Mouse (Mus musculus): ENCODE data around the gene Plekha6. TPM values are rescaled to one million over a fixed set of nuclear protein-coding genes. Genes with fewer than 3 reads are reported as not detected.
"Not testable (repeated sequence)": the region's sequence is repeated elsewhere in the genome, so short reads cannot be mapped to it uniquely, and the experiment has no call there.

The Plekha6 gene
- total RNA-seq, 2 experiments from 2014 or later: 7.4 to 12.5 TPM

GRCm38 (mm10) chr1:133329638-133329964, 165.6 kb downstream of the Plekha6 start:
- Histone ChIP-seq H3K4me3 (peak overlapping the region; percentile 45), H3K27ac (no peak overlapping the region)
- no peak for TF ChIP-seq CTCF (IDR thresholded peaks at IDR 0.05)
- intact Hi-C loops (cut with DNase I): no loop called here
- no peak for DNase-seq

DNA sequence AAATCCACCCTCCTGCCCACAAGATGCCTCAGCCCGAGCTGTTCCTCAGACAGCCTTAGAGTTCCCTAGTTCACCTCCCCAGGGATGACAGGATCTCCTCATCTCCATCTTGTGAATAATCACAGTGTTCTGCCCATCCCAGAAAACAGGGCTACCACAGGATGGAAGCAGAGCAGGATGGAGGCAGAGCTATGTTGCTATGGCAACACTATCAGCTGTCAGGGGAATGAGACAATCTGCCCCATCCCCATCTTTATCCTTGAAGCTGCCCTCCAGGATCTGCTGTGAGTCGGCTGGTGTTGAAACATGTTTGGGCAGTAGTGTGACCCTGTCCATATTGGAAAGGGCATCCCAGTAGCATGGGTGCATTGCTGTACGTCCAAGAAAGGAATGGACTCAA, 167.1 kb downstream of the Plekha6 start:
- DNase-seq: no peak
- intact Hi-C loops (cut with DNase I): no loop called here
- no peak for TF ChIP-seq CTCF (IDR thresholded peaks at IDR 0.05)
- Histone ChIP-seq H3K27ac (no peak overlapping the region), H3K4me3 (no peak overlapping the region)

- peak; percentile 6 for DNase-seq
- TF ChIP-seq CTCF (IDR thresholded peaks at IDR 0.05): no peak
- H3K27ac ChIP-seq: no peak overlapping the region
- intact Hi-C loops (cut with DNase I): no loop called here
- H3K4me3 ChIP-seq: no peak overlapping the region
Measured at GRCm38 (mm10) chr1:133332656-133333430, 168.8 kb downstream of the Plekha6 start.

- no peak overlapping the region for H3K27ac ChIP-seq
- TF ChIP-seq CTCF (IDR thresholded peaks at IDR 0.05): no peak
- intact Hi-C loops (cut with DNase I): no loop called here
- no peak overlapping the region for H3K4me3 ChIP-seq
- DNase-seq: no peak
Measured at GRCm38 (mm10) chr1:133333937-133334336, 169.9 kb downstream of the Plekha6 start.

DNA sequence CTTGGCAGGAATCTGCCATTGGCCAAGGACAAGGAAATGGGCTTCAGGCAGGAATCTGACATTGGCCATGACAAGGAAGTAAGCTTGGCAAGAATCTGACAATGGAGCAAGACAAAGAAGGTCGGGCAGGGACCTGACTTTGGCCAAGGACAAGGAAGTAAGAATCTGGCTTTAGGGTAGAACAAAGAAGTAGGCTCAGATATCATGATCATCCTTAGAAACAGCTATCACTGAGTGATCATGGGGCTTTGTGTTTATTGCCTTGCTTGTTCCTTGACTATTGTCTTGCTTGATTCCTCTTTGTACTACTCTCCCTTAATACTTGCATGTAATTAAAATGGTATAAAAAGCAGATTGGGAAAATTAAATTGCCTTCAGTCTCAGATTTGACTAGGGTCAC, 176.4 kb downstream of the Plekha6 start:
- intact Hi-C loops (cut with DNase I); DNase-seq; H3K4me3 ChIP-seq; H3K27ac ChIP-seq: not testable (repeated sequence)

DNA sequence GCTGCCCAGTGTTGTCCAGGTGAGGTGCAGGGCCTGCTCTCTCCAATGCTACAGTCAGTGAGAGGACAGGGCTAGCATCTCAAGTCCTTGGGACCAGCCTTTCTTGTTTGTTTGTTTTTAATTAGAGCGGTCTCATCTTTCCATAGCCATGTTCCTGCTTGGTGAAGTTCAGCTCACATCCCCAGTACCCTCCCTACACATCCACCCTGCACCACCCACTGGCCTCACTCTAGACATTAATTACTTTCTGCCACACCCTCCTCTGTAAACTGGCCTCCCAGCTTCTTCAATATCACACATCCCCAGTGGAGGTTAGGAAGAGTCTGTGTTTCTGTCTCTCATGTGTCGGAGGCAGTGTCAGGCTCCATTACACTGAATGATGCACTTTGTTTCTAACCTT, 180.3 kb downstream of the Plekha6 start:
- no peak overlapping the region for H3K27ac ChIP-seq
- H3K4me3 ChIP-seq: no peak overlapping the region

GRCm38 (mm10) chr1:133346531-133346930, 182.5 kb downstream of the Plekha6 start:
- Histone ChIP-seq H3K27ac (no peak overlapping the region), H3K4me3 (no peak overlapping the region)
- no peak for TF ChIP-seq CTCF (IDR thresholded peaks at IDR 0.05)
- intact Hi-C loops (cut with DNase I): no loop called here
- DNase-seq: no peak

More for the DNA sequence above, 180.3 kb downstream of the Plekha6 start:
- DNase-seq: no peak
- intact Hi-C loops (cut with DNase I): no loop called here
- no peak for TF ChIP-seq CTCF (IDR thresholded peaks at IDR 0.05)

- intact Hi-C loops (cut with DNase I): no loop called here
- Histone ChIP-seq H3K27ac (no peak overlapping the region), H3K4me3 (no peak overlapping the region)
- no peak for TF ChIP-seq CTCF (IDR thresholded peaks at IDR 0.05)
- no peak for DNase-seq
Measured at GRCm38 (mm10) chr1:133347226-133347625, 183.2 kb downstream of the Plekha6 start.

- Histone ChIP-seq H3K27ac (no peak overlapping the region), H3K4me3 (no peak overlapping the region)
- no peak for TF ChIP-seq CTCF (IDR thresholded peaks at IDR 0.05)
- intact Hi-C loops (cut with DNase I): no loop called here
- no peak for DNase-seq
Measured at GRCm38 (mm10) chr1:133347693-133348520, 183.9 kb downstream of the Plekha6 start.

DNA sequence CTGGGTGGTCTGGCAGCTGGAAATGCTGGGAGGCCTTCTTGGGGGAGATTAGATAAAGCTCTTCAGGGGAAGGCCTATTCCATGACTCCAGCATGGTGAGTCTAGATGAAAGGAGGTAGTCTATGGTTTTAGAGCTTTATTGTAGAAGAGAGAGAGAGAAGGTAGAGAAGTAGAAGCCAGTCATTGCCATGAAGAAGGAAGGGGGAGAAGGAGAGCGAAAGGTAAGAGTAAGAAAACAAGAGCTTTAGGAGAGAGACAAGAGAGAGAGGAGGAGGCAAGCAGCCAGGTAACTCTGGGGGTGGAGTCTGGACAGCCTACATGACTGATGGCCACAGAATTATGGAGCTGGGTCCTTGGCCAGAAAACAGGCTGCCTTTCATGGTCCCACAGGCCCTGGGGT, 186.2 kb downstream of the Plekha6 start, which contains the start of gene Ren1:
Gene Ren1, plus strand, starts transcription at position 301 of the 400 bp plus-strand sequence.
- no peak for TF ChIP-seq CTCF (IDR thresholded peaks at IDR 0.05)
- Histone ChIP-seq H3K27ac (no peak within 1 kb of the TSS), H3K4me3 (no peak within 1 kb of the TSS)
- DNase-seq: no peak
- intact Hi-C loops (cut with DNase I): no loop called here

DNA sequence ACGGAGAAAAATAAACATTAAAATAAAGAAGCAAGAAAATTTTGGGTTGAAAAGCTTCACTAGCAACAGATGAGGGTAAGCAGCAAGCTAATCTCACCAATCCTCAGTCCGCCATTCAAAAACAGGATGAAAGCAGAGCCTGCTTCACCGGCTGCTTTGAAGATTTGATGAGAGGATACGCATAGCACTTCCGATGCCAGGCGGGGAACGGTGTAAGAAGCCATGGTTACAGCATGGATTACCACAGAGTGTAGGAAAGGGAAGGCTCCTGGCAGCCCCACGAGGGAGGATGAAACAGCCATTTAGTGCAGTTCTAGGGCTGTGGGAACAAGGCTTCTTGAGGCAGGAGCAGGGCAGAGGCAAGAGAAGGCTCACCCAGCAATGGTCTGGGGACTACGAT, 187.8 kb downstream of the Plekha6 start:
- TF ChIP-seq CTCF (IDR thresholded peaks at IDR 0.05): no peak
- intact Hi-C loops (cut with DNase I): loop anchor here (2.0 kb wide), 3 partner anchors 37 to 205 kb away; no protein-coding TSS in a partner anchor
- H3K4me3 ChIP-seq: no peak overlapping the region

More for the DNA sequence above, 187.8 kb downstream of the Plekha6 start:
- H3K27ac ChIP-seq: no peak overlapping the region
- DNase-seq: no peak

Other genes with a start within 250 kb of the Plekha6 start
- 10 to 100 TPM; 26.3 to 32.4 TPM for gene Mdm4, start 133.6 kb upstream of the Plekha6 start, total RNA-seq (2021)
- gene Pik3c2b, start 118.5 kb upstream of the Plekha6 start, total RNA-seq (2021): 10 to 100 TPM in 1 of 2 experiments, 1 to 10 TPM in 1; 9.8 to 11.0 TPM
- 10 to 100 TPM; 16.4 to 18.6 TPM for gene Ppp1r15b, start 33.1 kb upstream of the Plekha6 start, total RNA-seq (2021)
- not detected for gene Golt1a, start 145.6 kb downstream of the Plekha6 start, total RNA-seq (2021)
- not detected for gene Kiss1, start 157.7 kb downstream of the Plekha6 start, total RNA-seq (2021)
- under 1 TPM in 1 of 2 experiments, not detected in 1; 0.15 TPM for gene Ren1, start 186.3 kb downstream of the Plekha6 start, total RNA-seq (2021)
- gene Etnk2, start 199.4 kb downstream of the Plekha6 start, total RNA-seq (2021): under 1 TPM; 0.10 to 0.20 TPM

Measured in gastrocnemius, adult 2 months (tissue).